Mouse (Mus musculus) gastrocnemius, postnatal 14 days (tissue): ENCODE results near the gene Med10. TPM values are rescaled to one million over a fixed set of nuclear protein-coding genes. Genes with fewer than 3 reads are reported as not detected.

Source experiments
- DNase-seq: peaks from one replicate; pipeline ENCODE4 v3.0.0; 2021; ENCODE audit warnings: mixed read lengths
- intact Hi-C: fragments of 180-260 bp; cut with DNase I; formaldehyde crosslinking; loops from one replicate; pipeline ENCODE4 v1.15.1; 2025; ENCODE audit warnings: low total_unique reads
- total RNA-seq, 2 experiments: library from RNA; stranded (reverse); gene quantifications; 2 replicates each; pipeline ENCODE4 v1.2.3; 2021

Gene Med10
- total RNA-seq, 2 experiments from 2014 or later = 13.9 to 14.6 TPM

- DNase-seq = no peak
- intact Hi-C loops = no loop called here
Observed at GRCm38 (mm10) chr13:69823920-69824637, 21.9 kb downstream of the Med10 start.

GRCm38 (mm10) chr13:69825396-69826095 is 23.4 kb downstream of the Med10 start:
- intact Hi-C loops = no loop called here
- no peak for DNase-seq

GRCm38 (mm10) chr13:69830606-69831005 is 28.4 kb downstream of the Med10 start:
- intact Hi-C loops = no loop called here
- no peak for DNase-seq

GRCm38 (mm10) chr13:69832578-69832977 is 30.4 kb downstream of the Med10 start:
- DNase-seq = no peak
- intact Hi-C loops = no loop called here

GRCm38 (mm10) chr13:69833416-69833815 is 31.2 kb downstream of the Med10 start:
- intact Hi-C loops = no loop called here

GRCm38 (mm10) chr13:69845592-69845991 is 43.4 kb downstream of the Med10 start:
- no peak for DNase-seq
- intact Hi-C loops = no loop called here

More at GRCm38 (mm10) chr13:69833416-69833815, 31.2 kb downstream of the Med10 start:
- no peak for DNase-seq

- DNase-seq = no peak
- intact Hi-C loops = no loop called here
Observed at GRCm38 (mm10) chr13:69849579-69849978, 47.4 kb downstream of the Med10 start.

- intact Hi-C loops = no loop called here
Observed at GRCm38 (mm10) chr13:69852313-69852712, 50.1 kb downstream of the Med10 start.

GRCm38 (mm10) chr13:69853425-69854043 is 51.3 kb downstream of the Med10 start:
- intact Hi-C loops = no loop called here
- DNase-seq = no peak

More at GRCm38 (mm10) chr13:69852313-69852712, 50.1 kb downstream of the Med10 start:
- no peak for DNase-seq

- intact Hi-C loops = no loop called here
- no peak for DNase-seq
Observed at GRCm38 (mm10) chr13:69855941-69856340, 53.7 kb downstream of the Med10 start.

- no peak for DNase-seq
- intact Hi-C loops = no loop called here
Observed at GRCm38 (mm10) chr13:69862276-69862675, 60.1 kb downstream of the Med10 start.

GRCm38 (mm10) chr13:69864911-69865310 is 62.7 kb downstream of the Med10 start:
- no peak for DNase-seq
- intact Hi-C loops = no loop called here

Other genes starting within 250 kb of the Med10 start
- 1 to 10 TPM in 1 of 2 experiments, under 1 TPM in 1; 0.86 to 1.9 TPM for gene Srd5a1, start 191.0 kb upstream of the Med10 start, total RNA-seq
- under 1 TPM; 0.33 to 0.45 TPM for gene Ube2ql1, start 62.5 kb upstream of the Med10 start, total RNA-seq